Mouse (Mus musculus): ENCODE data around the gene Kdf1.

Gene Kdf1

GRCm38 (mm10) chr4:133518601-133519368 lies at the start of gene Kdf1:
TSS of gene Kdf1 (plus strand) at chr4:133518963.
- H3K36me3 ChIP-seq (ENCODE audit: control insufficient read depth, insufficient read depth, low read length, poor library complexity, severe bottlenecking) = no peaks in the 10 kb centered on the region
- no peak for DNase-seq (ENCODE audit: low read depth, low spot score)
- H3K27me3 ChIP-seq (ENCODE audit: control insufficient read depth, insufficient read depth, low read length, poor library complexity, severe bottlenecking) = no peaks in the 10 kb centered on the region; the same call in 1 of the 2 replicates

GRCm38 (mm10) chr4:133469122-133469521 lies 49.6 kb upstream of the Kdf1 start:
- DNase-seq (ENCODE audit: low read depth, low spot score) = no peak
- no peaks in the 10 kb centered on the region for H3K27me3 ChIP-seq (ENCODE audit: control insufficient read depth, insufficient read depth, low read length, poor library complexity, severe bottlenecking)
- H3K36me3 ChIP-seq (ENCODE audit: control insufficient read depth, insufficient read depth, low read length, poor library complexity, severe bottlenecking) = no peaks in the 10 kb centered on the region

- Histone ChIP-seq H3K27me3 (ENCODE audit: control insufficient read depth, insufficient read depth, low read length, poor library complexity, severe bottlenecking) (no peaks in the 10 kb centered on the region), H3K36me3 (ENCODE audit: control insufficient read depth, insufficient read depth, low read length, poor library complexity, severe bottlenecking) (no peaks in the 10 kb centered on the region)
- DNase-seq (ENCODE audit: low read depth, low spot score) = no peak
Measured at GRCm38 (mm10) chr4:133471135-133471821, 47.5 kb upstream of the Kdf1 start.

- no peaks in the 10 kb centered on the region for H3K27me3 ChIP-seq (ENCODE audit: control insufficient read depth, insufficient read depth, low read length, poor library complexity, severe bottlenecking)
- no peak for DNase-seq (ENCODE audit: low read depth, low spot score)
- H3K36me3 ChIP-seq (ENCODE audit: control insufficient read depth, insufficient read depth, low read length, poor library complexity, severe bottlenecking) = no peaks in the 10 kb centered on the region
Measured at GRCm38 (mm10) chr4:133473833-133474232, 44.9 kb upstream of the Kdf1 start.

- Histone ChIP-seq H3K36me3 (ENCODE audit: control insufficient read depth, insufficient read depth, low read length, poor library complexity, severe bottlenecking) (no peaks in the 10 kb centered on the region), H3K27me3 (ENCODE audit: control insufficient read depth, insufficient read depth, low read length, poor library complexity, severe bottlenecking) (no peaks in the 10 kb centered on the region)
- DNase-seq (ENCODE audit: low read depth, low spot score) = peak; percentile 92
Measured at GRCm38 (mm10) chr4:133479458-133480184, 39.1 kb upstream of the Kdf1 start, which contains the start of gene Tent5b. TSS of gene Tent5b (plus strand) at chr4:133480132.

GRCm38 (mm10) chr4:133480185-133480537 lies 38.6 kb upstream of the Kdf1 start:
- Histone ChIP-seq H3K36me3 (ENCODE audit: control insufficient read depth, insufficient read depth, low read length, poor library complexity, severe bottlenecking) (no peaks in the 10 kb centered on the region), H3K27me3 (ENCODE audit: control insufficient read depth, insufficient read depth, low read length, poor library complexity, severe bottlenecking) (no peaks in the 10 kb centered on the region)
- DNase-seq (ENCODE audit: low read depth, low spot score) = no peak

- no peak for DNase-seq (ENCODE audit: low read depth, low spot score)
- no peaks in the 10 kb centered on the region for H3K36me3 ChIP-seq (ENCODE audit: control insufficient read depth, insufficient read depth, low read length, poor library complexity, severe bottlenecking)
Measured at GRCm38 (mm10) chr4:133480754-133481153, 38.0 kb upstream of the Kdf1 start.

GRCm38 (mm10) chr4:133481488-133481887 lies 37.3 kb upstream of the Kdf1 start:
- DNase-seq (ENCODE audit: low read depth, low spot score) = no peak
- Histone ChIP-seq H3K36me3 (ENCODE audit: control insufficient read depth, insufficient read depth, low read length, poor library complexity, severe bottlenecking) (no peaks in the 10 kb centered on the region), H3K27me3 (ENCODE audit: control insufficient read depth, insufficient read depth, low read length, poor library complexity, severe bottlenecking) (no peaks in the 10 kb centered on the region)

More at GRCm38 (mm10) chr4:133480754-133481153, 38.0 kb upstream of the Kdf1 start:
- H3K27me3 ChIP-seq (ENCODE audit: control insufficient read depth, insufficient read depth, low read length, poor library complexity, severe bottlenecking) = no peaks in the 10 kb centered on the region

- Histone ChIP-seq H3K27me3 (ENCODE audit: control insufficient read depth, insufficient read depth, low read length, poor library complexity, severe bottlenecking) (no peaks in the 10 kb centered on the region), H3K36me3 (ENCODE audit: control insufficient read depth, insufficient read depth, low read length, poor library complexity, severe bottlenecking) (no peaks in the 10 kb centered on the region)
- no peak for DNase-seq (ENCODE audit: low read depth, low spot score)
Measured at GRCm38 (mm10) chr4:133482479-133482878, 36.3 kb upstream of the Kdf1 start.

GRCm38 (mm10) chr4:133484266-133485025 lies 34.3 kb upstream of the Kdf1 start:
- no peak for DNase-seq (ENCODE audit: low read depth, low spot score)
- Histone ChIP-seq H3K27me3 (ENCODE audit: control insufficient read depth, insufficient read depth, low read length, poor library complexity, severe bottlenecking) (no peaks in the 10 kb centered on the region), H3K36me3 (ENCODE audit: control insufficient read depth, insufficient read depth, low read length, poor library complexity, severe bottlenecking) (no peaks in the 10 kb centered on the region)

- H3K36me3 ChIP-seq (ENCODE audit: control insufficient read depth, insufficient read depth, low read length, poor library complexity, severe bottlenecking) = no peaks in the 10 kb centered on the region
- DNase-seq (ENCODE audit: low read depth, low spot score) = no peak
- no peaks in the 10 kb centered on the region for H3K27me3 ChIP-seq (ENCODE audit: control insufficient read depth, insufficient read depth, low read length, poor library complexity, severe bottlenecking)
Measured at GRCm38 (mm10) chr4:133485691-133486425, 32.9 kb upstream of the Kdf1 start.

GRCm38 (mm10) chr4:133486673-133487357 lies 31.9 kb upstream of the Kdf1 start:
- DNase-seq (ENCODE audit: low read depth, low spot score) = no peak
- no peaks in the 10 kb centered on the region for H3K27me3 ChIP-seq (ENCODE audit: control insufficient read depth, insufficient read depth, low read length, poor library complexity, severe bottlenecking)
- H3K36me3 ChIP-seq (ENCODE audit: control insufficient read depth, insufficient read depth, low read length, poor library complexity, severe bottlenecking) = no peaks in the 10 kb centered on the region

- no peak for DNase-seq (ENCODE audit: low read depth, low spot score)
- Histone ChIP-seq H3K36me3 (ENCODE audit: control insufficient read depth, insufficient read depth, low read length, poor library complexity, severe bottlenecking) (no peaks in the 10 kb centered on the region), H3K27me3 (ENCODE audit: control insufficient read depth, insufficient read depth, low read length, poor library complexity, severe bottlenecking) (no peaks in the 10 kb centered on the region)
Measured at GRCm38 (mm10) chr4:133488619-133489392, 30.0 kb upstream of the Kdf1 start.

Measured in splenic B cell, adult 2 months (primary cell).